Mouse (Mus musculus) testis, adult 2 months (tissue): Measurements from ENCODE around the gene Mrc1.

Experiments used
- CTCF ChIP-seq: fragments of 200-500 bp; IDR thresholded peaks from 2 replicates; pipeline ENCODE4 v1.5.1; 2012; ENCODE audit warnings: low read depth, mild to moderate bottlenecking, inconsistent platforms, low read length, moderate library complexity; ENCODE audit not compliant: control insufficient read depth, insufficient read depth, insufficient replicate concordance
- POLR2A ChIP-seq: fragments of 200-500 bp; IDR thresholded peaks from 2 replicates; pipeline ENCODE4 v1.6.1; 2012; ENCODE audit warnings: low read depth, mild to moderate bottlenecking, inconsistent platforms, low read length, moderate library complexity; ENCODE audit not compliant: control insufficient read depth

GRCm38 (mm10) chr2:14239151-14239550 is 10.0 kb downstream of the Mrc1 start:
- TF ChIP-seq POLR2A = no peak
- no peak for TF ChIP-seq CTCF
